ENCODE assay signal across 20 mouse cellular contexts in genomic region chr1:48617156-48617555, GRCm38 (mm10).
"Had no signal": no experiment of that assay in that cellular context is flagged by ENCODE, and none has a peak within 500 bp of the region (broad histone marks: within the 10 kb centered on the region; RNA-seq: fewer than 3 reads in every experiment).

No protein-coding gene starts in this region.

- H3K27me3 ChIP-seq: lung, embryonic 15.5 days; megakaryocyte, embryonic 14.5 days; midbrain, embryonic 13.5 days; midbrain, embryonic 15.5 days; neural tube, embryonic 12.5 days had no signal

- H3K36me3 ChIP-seq: lung, embryonic 15.5 days; midbrain, embryonic 13.5 days; midbrain, embryonic 15.5 days; neural tube, embryonic 12.5 days had no signal

- DNase-seq: liver, postnatal 0 days; lung, adult 2 months; lung, postnatal 14 days; lung, postnatal 36 days; retina, postnatal 1 day; right cerebral cortex, adult 18-20 months; right cerebral cortex, postnatal 25 days; right cerebral cortex, postnatal 4 days; spleen, adult 18-20 months; thymus, adult 2 months; thymus, postnatal 25 days; thymus, postnatal 4 days had no signal

- ATAC-seq: liver, postnatal 0 days; lung, postnatal 0 days; midbrain, embryonic 13.5 days; midbrain, embryonic 15.5 days had no signal

- H3K4me1 ChIP-seq: lung, embryonic 15.5 days; megakaryocyte, embryonic 14.5 days; midbrain, embryonic 13.5 days; midbrain, embryonic 15.5 days; neural tube, embryonic 12.5 days had no signal

- H3K27ac ChIP-seq: lung, embryonic 15.5 days; macrophage; midbrain, embryonic 13.5 days; midbrain, embryonic 15.5 days; neural tube, embryonic 12.5 days had no signal

- H3K9me3 ChIP-seq: lung, embryonic 15.5 days; midbrain, embryonic 13.5 days; midbrain, embryonic 15.5 days; neural tube, embryonic 12.5 days had no signal

- H3K4me3 ChIP-seq: lung, embryonic 15.5 days; megakaryocyte, embryonic 14.5 days; midbrain, embryonic 13.5 days; midbrain, embryonic 15.5 days; neural tube, embryonic 12.5 days had no signal

- H3K9ac ChIP-seq: liver, postnatal 0 days; lung, embryonic 15.5 days; midbrain, embryonic 13.5 days; midbrain, embryonic 15.5 days; neural tube, embryonic 12.5 days had no signal

- H3K4me2 ChIP-seq: lung, embryonic 15.5 days; midbrain, embryonic 11.5 days; midbrain, embryonic 13.5 days; midbrain, embryonic 15.5 days; neural tube, embryonic 12.5 days had no signal
